Mouse (Mus musculus) cortical plate, adult 2 months (tissue): ENCODE data around the gene Calm4.

ENCODE experiments used
- CTCF ChIP-seq: fragments of 200-500 bp; IDR thresholded peaks from 2 replicates; pipeline ENCODE4 v1.5.1; 2011; ENCODE audit warnings: mild to moderate bottlenecking, control low read depth, low read length; ENCODE audit not compliant: insufficient read depth; ENCODE audit errors: extremely low read depth
- POLR2A ChIP-seq: fragments of 200-500 bp; IDR thresholded peaks from 2 replicates; pipeline ENCODE4 v1.6.1; 2011; ENCODE audit warnings: mild to moderate bottlenecking, low read length, control low read depth; ENCODE audit not compliant: insufficient read depth; ENCODE audit errors: extremely low read depth

DNA sequence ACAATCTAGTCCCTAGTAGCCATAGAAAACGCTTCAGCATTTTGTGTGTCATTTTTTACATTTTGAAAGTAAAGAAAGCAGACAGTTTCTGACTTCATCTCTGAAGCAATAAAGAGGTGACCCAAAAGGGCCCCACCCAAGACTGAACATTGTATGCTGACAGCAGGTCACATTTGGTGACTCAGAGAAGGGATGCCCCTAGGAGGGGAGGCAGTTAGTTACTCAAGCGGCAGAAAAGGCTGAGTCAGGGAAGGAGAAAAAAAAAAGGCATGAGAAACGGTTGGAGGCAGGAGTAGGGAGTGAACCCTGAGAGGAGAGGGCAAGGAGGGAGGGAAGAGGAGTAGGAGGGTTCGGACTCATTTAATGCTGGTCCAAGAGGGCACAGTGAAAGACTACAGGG, 15.5 kb upstream of the Calm4 start:
- TF ChIP-seq POLR2A (no peak), CTCF (no peak)
